Mouse (Mus musculus) embryo, embryonic 9.5 days (tissue): ENCODE results near the gene Plp2.
"Not testable (repeated sequence)": the region's sequence is repeated elsewhere in the genome, so short reads cannot be mapped to it uniquely, and the experiment has no call there.

Experiments used
- DNase-seq: peaks from one replicate; pipeline ENCODE4 v3.0.0-alpha.2; 2017; ENCODE audit errors: extremely low spot score

Plp2 gene

GRCm38 (mm10) chrX:7670921-7671623 is at the start of gene Plp2:
Plp2 (minus strand) TSS chrX:7671390.
- peak; percentile 28 for DNase-seq

- not testable (repeated sequence) for DNase-seq
Observed at GRCm38 (mm10) chrX:7716058-7716457, 44.9 kb upstream of the Plp2 start.

- DNase-seq, result peak; percentile 87
Observed at GRCm38 (mm10) chrX:7714135-7714899, 43.1 kb upstream of the Plp2 start, which contains the start of gene Wdr45. Wdr45 (plus strand) TSS chrX:7714333.

GRCm38 (mm10) chrX:7713764-7714134 is 42.6 kb upstream of the Plp2 start:
- not testable (repeated sequence) for DNase-seq

- DNase-seq, result peak; percentile 74
Observed at GRCm38 (mm10) chrX:7696954-7697381, 25.8 kb upstream of the Plp2 start, which contains the start of gene Gpkow. Gpkow (plus strand) TSS chrX:7697131.

GRCm38 (mm10) chrX:7696520-7696919 is 25.3 kb upstream of the Plp2 start:
- DNase-seq, result no peak

GRCm38 (mm10) chrX:7692862-7693261 is 21.7 kb upstream of the Plp2 start:
- DNase-seq, result no peak

GRCm38 (mm10) chrX:7690486-7690885 is 19.3 kb upstream of the Plp2 start:
- no peak for DNase-seq

GRCm38 (mm10) chrX:7688321-7688720 is 17.1 kb upstream of the Plp2 start:
- DNase-seq, result no peak

GRCm38 (mm10) chrX:7680864-7681263 is 9.7 kb upstream of the Plp2 start, which contains the start of gene Magix:
Magix (minus strand) TSS chrX:7681251.
- DNase-seq, result no peak

- no peak for DNase-seq
Observed at GRCm38 (mm10) chrX:7680057-7680412, 8.8 kb upstream of the Plp2 start.

GRCm38 (mm10) chrX:7679405-7680056 is 8.3 kb upstream of the Plp2 start:
- DNase-seq, result peak; percentile 87

- no peak for DNase-seq
Observed at GRCm38 (mm10) chrX:7678986-7679385, 7.8 kb upstream of the Plp2 start.

GRCm38 (mm10) chrX:7675001-7675380 is 3.8 kb upstream of the Plp2 start:
- DNase-seq, result no peak

- peak; percentile 22 for DNase-seq
Observed at GRCm38 (mm10) chrX:7674284-7675000, 3.3 kb upstream of the Plp2 start.

GRCm38 (mm10) chrX:7673578-7674281 is 2.5 kb upstream of the Plp2 start:
- DNase-seq, result no peak

- DNase-seq, result no peak
Observed at GRCm38 (mm10) chrX:7672739-7673138, 1.5 kb upstream of the Plp2 start.

GRCm38 (mm10) chrX:7670390-7670881 is 754 bp downstream of the Plp2 start:
- peak; percentile 54 for DNase-seq

GRCm38 (mm10) chrX:7665739-7666502 is 5.3 kb downstream of the Plp2 start:
- DNase-seq, result no peak

- DNase-seq, result no peak
Observed at GRCm38 (mm10) chrX:7664791-7665190, 6.4 kb downstream of the Plp2 start.
